Mouse (Mus musculus): ENCODE results near the gene Ifna5. TPM values are rescaled to one million over a fixed set of nuclear protein-coding genes. Genes with fewer than 3 reads are reported as not detected.
A peak's percentile ranks its signal among the peaks of the same experiment; 100 is the strongest.

Gene Ifna5
- polyA plus RNA-seq, 1 experiment: not detected

DNA sequence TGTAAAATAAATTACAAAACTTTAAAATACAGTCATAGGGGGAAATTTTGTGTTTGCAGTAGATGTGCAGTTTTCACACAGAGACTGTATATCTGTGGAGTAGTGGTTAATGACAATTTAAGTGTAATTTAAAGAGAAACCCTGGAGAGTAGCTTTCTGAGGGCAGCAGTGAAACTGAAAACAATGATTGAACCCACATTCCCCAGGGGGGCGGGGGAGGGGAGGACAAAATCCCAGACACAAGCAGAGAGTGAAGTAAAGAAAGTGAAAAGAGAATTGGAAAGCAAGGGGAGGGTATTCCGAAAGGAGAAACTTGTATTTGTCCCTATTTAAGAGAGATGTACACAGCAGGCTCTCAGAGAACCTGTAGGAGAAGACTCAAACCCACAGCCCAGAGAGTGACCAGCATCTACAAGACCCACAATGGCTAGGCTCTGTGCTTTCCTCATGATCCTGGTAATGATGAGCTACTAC, 6.2 kb downstream of the Ifna5 start, which contains the start of gene Ifna4:
TSS of gene Ifna4 (plus strand) at position 424 of the 474 bp plus-strand sequence.
- Histone ChIP-seq H3K36me3 (ENCODE audit: control insufficient read depth, insufficient read depth, low read length) (no peaks in the 10 kb centered on the region), H3K4me3 (ENCODE audit: insufficient read depth, low read depth, low read length) (no peak within 1 kb of the TSS), H3K4me1 (ENCODE audit: control insufficient read depth, insufficient read depth, low read length) (no peaks in the 10 kb centered on the region), H3K27me3 (replicated peaks; ENCODE audit: control insufficient read depth, insufficient read depth, low read length) (no peaks in the 10 kb centered on the region), H3K27ac (ENCODE audit: insufficient read depth, low read depth, low read length) (no peak within 1 kb of the TSS)
- 62% methylated on average over 2 of the region's 2 CpGs for WGBS
- DNase-seq: no peak
- TF ChIP-seq POLR2A (IDR thresholded peaks at IDR 0.05; ENCODE audit: low read depth, low read length) (no peak), CTCF (conservative IDR thresholded peaks at IDR 0.05; ENCODE audit: insufficient read depth, insufficient read length, low read depth, low read length) (no peak)

DNA sequence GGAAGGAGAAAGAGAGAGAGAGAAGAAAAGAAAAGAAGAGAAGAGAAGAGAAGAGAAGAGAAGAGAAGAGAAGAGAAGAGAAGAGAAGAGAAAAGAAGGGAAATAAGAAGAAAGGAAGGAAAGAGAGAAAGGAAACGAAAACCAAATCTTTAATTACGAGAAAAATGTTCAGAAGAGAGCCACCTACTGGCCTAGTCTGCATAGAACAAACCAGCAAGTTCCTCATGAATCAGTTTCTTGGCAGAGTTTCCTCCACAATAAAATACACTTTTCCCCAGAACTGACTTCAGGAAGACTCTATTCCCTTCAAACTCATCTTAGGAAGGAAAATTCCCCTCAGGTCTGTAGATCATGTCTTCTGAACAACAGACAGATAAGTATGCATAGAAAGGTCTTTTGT, 10.0 kb downstream of the Ifna5 start:
- no peaks in the 10 kb centered on the region for H3K27me3 ChIP-seq (replicated peaks; ENCODE audit: control insufficient read depth, insufficient read depth, low read length)
- no peak overlapping the region for H3K4me3 ChIP-seq (ENCODE audit: insufficient read depth, low read depth, low read length)
- 47% methylated on average over 2 of the region's 2 CpGs for whole genome bisulfite sequencing
- H3K4me1 ChIP-seq (ENCODE audit: control insufficient read depth, insufficient read depth, low read length): no peaks in the 10 kb centered on the region
- H3K36me3 ChIP-seq (ENCODE audit: control insufficient read depth, insufficient read depth, low read length): no peaks in the 10 kb centered on the region
- TF ChIP-seq CTCF (conservative IDR thresholded peaks at IDR 0.05; ENCODE audit: insufficient read depth, insufficient read length, low read depth, low read length) (no peak), POLR2A (IDR thresholded peaks at IDR 0.05; ENCODE audit: low read depth, low read length) (no peak)
- no peak overlapping the region for H3K27ac ChIP-seq (ENCODE audit: insufficient read depth, low read depth, low read length)
- DNase-seq: no peak

DNA sequence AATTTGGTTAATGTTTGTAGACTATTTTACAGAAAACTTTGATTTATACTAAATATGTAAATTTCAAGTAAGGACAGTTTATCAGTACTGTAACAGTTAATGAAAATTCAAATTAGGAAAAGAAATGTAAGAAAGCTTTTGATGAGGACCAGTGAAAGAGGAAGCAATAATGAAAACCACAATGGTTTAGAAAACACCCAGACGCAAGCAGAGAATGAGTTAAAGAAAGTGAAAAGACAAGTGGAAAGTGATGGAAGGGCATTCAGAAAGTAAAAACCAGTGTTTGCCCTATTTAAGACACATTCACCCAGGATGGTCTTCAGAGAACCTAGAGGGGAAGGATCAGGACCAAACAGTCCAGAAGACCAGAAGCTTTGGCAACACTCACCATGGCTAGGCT, 14.4 kb downstream of the Ifna5 start, which contains the start of gene Ifna1:
TSS of gene Ifna1 (plus strand) at position 390 of the 400 bp plus-strand sequence.
- Histone ChIP-seq H3K27me3 (replicated peaks; ENCODE audit: control insufficient read depth, insufficient read depth, low read length) (no peaks in the 10 kb centered on the region), H3K27ac (ENCODE audit: insufficient read depth, low read depth, low read length) (no peak within 1 kb of the TSS), H3K4me1 (ENCODE audit: control insufficient read depth, insufficient read depth, low read length) (no peaks in the 10 kb centered on the region), H3K4me3 (ENCODE audit: insufficient read depth, low read depth, low read length) (no peak within 1 kb of the TSS), H3K36me3 (ENCODE audit: control insufficient read depth, insufficient read depth, low read length) (no peaks in the 10 kb centered on the region)
- TF ChIP-seq POLR2A (IDR thresholded peaks at IDR 0.05; ENCODE audit: low read depth, low read length) (no peak), CTCF (conservative IDR thresholded peaks at IDR 0.05; ENCODE audit: insufficient read depth, insufficient read length, low read depth, low read length) (no peak)
- WGBS: 75% methylated on average over 1 of the region's 1 CpGs
- DNase-seq: no peak

DNA sequence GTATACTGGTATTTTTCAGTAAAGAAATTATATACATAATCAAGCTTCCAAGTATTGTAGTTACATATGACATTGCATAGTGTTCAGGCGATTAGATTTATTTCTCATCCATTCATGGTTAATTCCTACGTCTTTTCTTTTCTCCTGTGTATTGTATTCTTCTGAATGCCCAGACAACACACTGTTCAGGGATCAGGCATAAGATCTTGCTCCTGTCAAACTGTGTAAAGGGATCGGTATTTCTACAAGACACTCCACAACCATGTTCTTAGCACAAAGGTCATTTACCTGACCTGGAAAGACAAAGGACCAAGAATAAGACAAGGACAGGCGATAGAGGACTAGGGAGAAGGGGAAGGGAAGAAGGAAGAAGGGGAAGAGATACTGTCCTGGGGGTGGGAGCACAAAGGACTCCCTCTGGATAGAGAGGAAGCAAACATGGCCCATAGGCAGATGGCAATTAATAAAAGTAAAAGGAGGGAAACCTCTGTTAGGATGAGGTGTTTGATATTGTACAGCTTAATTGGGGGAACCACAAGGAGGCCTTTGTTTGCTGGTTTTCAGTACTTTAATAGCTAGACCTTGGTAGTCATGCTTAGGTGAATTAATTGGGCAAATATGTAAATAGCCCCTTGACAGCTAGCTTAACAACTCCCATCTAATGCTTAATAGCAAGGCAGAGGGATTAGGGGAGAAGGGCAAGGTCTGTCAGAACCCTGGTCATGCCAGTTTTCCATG, 15.9 kb downstream of the Ifna5 start:
- TF ChIP-seq CTCF (conservative IDR thresholded peaks at IDR 0.05; ENCODE audit: insufficient read depth, insufficient read length, low read depth, low read length) (no peak), POLR2A (IDR thresholded peaks at IDR 0.05; ENCODE audit: low read depth, low read length) (no peak)
- H3K4me1 ChIP-seq (ENCODE audit: control insufficient read depth, insufficient read depth, low read length): no peaks in the 10 kb centered on the region
- H3K27ac ChIP-seq (ENCODE audit: insufficient read depth, low read depth, low read length): no peak overlapping the region
- H3K36me3 ChIP-seq (ENCODE audit: control insufficient read depth, insufficient read depth, low read length): no peaks in the 10 kb centered on the region
- H3K27me3 ChIP-seq (replicated peaks; ENCODE audit: control insufficient read depth, insufficient read depth, low read length): no peaks in the 10 kb centered on the region
- H3K4me3 ChIP-seq (ENCODE audit: insufficient read depth, low read depth, low read length): no peak overlapping the region
- no peak for DNase-seq
- 73% methylated on average over 4 of the region's 4 CpGs for WGBS

DNA sequence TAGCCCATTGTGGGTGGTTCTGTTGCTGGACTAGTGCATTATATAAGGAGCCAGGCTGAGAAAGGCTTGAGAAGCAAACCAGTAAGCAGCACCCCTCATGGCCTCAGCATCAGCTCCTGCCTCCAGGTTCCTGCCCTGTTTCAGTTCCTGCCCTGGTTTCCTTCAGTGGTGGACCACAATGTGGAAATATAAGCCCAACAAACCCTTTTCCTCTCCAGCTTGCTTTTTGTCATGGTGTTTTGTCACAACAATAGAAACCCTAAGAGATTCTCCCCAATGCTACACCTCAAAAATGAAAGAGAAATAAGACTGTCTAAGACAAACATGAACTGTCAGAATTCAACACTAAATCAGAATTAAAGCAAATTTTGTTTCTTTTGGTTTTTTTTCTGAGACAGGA, 23.9 kb downstream of the Ifna5 start:
- Histone ChIP-seq H3K27ac (ENCODE audit: insufficient read depth, low read depth, low read length) (no peak overlapping the region), H3K4me1 (ENCODE audit: control insufficient read depth, insufficient read depth, low read length) (no peaks in the 10 kb centered on the region), H3K27me3 (replicated peaks; ENCODE audit: control insufficient read depth, insufficient read depth, low read length) (no peaks in the 10 kb centered on the region), H3K36me3 (ENCODE audit: control insufficient read depth, insufficient read depth, low read length) (no peaks in the 10 kb centered on the region), H3K4me3 (ENCODE audit: insufficient read depth, low read depth, low read length) (no peak overlapping the region)
- TF ChIP-seq CTCF (conservative IDR thresholded peaks at IDR 0.05; ENCODE audit: insufficient read depth, insufficient read length, low read depth, low read length): no peak
- TF ChIP-seq POLR2A (IDR thresholded peaks at IDR 0.05; ENCODE audit: low read depth, low read length): no peak
- DNase-seq: no peak

DNA sequence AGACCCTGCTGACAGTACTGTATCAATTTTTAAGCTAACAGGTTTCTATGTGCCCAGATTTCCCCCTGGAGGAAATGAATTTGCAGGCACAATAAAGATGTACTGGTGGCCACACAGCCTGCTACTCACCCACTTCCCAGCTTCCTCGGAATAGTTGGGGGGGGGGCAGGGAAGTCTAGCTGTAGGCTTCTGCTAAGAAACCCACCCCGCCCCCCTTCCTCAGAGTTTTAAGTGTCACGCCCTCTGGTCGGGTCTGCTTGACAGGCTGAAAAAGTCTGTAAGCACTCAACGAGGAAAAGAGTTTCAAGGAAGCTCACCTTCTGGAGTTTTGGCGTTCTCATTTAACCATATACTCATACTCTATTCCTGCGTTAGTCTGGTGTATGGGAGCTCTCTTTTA, 28.0 kb downstream of the Ifna5 start:
- 10% methylated on average over 7 of the region's 7 CpGs for WGBS
- no peak overlapping the region for H3K27ac ChIP-seq (ENCODE audit: insufficient read depth, low read depth, low read length)
- no peaks in the 10 kb centered on the region for H3K36me3 ChIP-seq (ENCODE audit: control insufficient read depth, insufficient read depth, low read length)
- no peak for DNase-seq
- TF ChIP-seq POLR2A (IDR thresholded peaks at IDR 0.05; ENCODE audit: low read depth, low read length) (no peak), CTCF (conservative IDR thresholded peaks at IDR 0.05; ENCODE audit: insufficient read depth, insufficient read length, low read depth, low read length) (no peak)
- H3K4me1 ChIP-seq (ENCODE audit: control insufficient read depth, insufficient read depth, low read length): no peaks in the 10 kb centered on the region
- H3K4me3 ChIP-seq (ENCODE audit: insufficient read depth, low read depth, low read length): no peak overlapping the region
- no peaks in the 10 kb centered on the region for H3K27me3 ChIP-seq (replicated peaks; ENCODE audit: control insufficient read depth, insufficient read depth, low read length)

DNA sequence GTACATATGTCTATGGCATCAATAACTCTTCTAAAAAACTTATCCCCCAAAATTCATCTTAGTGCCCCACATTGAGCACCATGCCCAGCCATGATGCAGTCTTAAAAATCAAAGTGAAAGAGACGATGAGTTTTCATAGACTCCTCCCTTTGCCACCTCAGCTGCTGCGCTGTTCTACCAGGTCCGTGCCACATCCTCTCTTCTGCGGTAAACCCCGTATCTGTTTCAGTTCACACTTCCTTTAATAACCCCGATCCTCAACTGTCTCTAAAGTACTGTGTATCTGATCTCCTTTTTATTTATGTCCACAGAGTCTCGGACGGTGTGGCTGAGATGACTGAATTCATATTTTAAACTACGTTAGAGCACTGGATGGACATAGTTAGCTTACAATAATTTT, 29.3 kb downstream of the Ifna5 start:
- WGBS: 78% methylated on average over 9 of the region's 9 CpGs
- Histone ChIP-seq H3K4me3 (ENCODE audit: insufficient read depth, low read depth, low read length) (no peak overlapping the region), H3K36me3 (ENCODE audit: control insufficient read depth, insufficient read depth, low read length) (no peaks in the 10 kb centered on the region), H3K4me1 (ENCODE audit: control insufficient read depth, insufficient read depth, low read length) (no peaks in the 10 kb centered on the region), H3K27me3 (replicated peaks; ENCODE audit: control insufficient read depth, insufficient read depth, low read length) (no peaks in the 10 kb centered on the region), H3K27ac (ENCODE audit: insufficient read depth, low read depth, low read length) (no peak overlapping the region)
- peak; percentile 25 for DNase-seq
- TF ChIP-seq CTCF (conservative IDR thresholded peaks at IDR 0.05; ENCODE audit: insufficient read depth, insufficient read length, low read depth, low read length) (no peak), POLR2A (IDR thresholded peaks at IDR 0.05; ENCODE audit: low read depth, low read length) (no peak)

Measured in kidney, adult 2 months (tissue).